Mouse (Mus musculus): ENCODE data around the gene Atp5g3. TPM values are rescaled to one million over a fixed set of nuclear protein-coding genes. Genes with fewer than 3 reads are reported as not detected.

Gene Atp5g3
- polyA plus RNA-seq (2012; fragmentation: generic; extraction: Trizol), result 1,509 TPM
- long read RNA-seq, experiment 1, transcript Atp5g3-202 (5 exons, 723 nt), result minor isoform, 33 of 198 reads
- long read RNA-seq, experiment 1, transcript Atp5g3-201 (5 exons, 714 nt), result major isoform, 101 of 198 reads
- long read RNA-seq, experiment 1, partial matches to known transcripts, result 59 of 198 reads
- long read RNA-seq, experiment 1, other reads (novel, unspliced or antisense), result 5 of 198 reads
- long read RNA-seq, experiment 2, transcript Atp5g3-201 (5 exons, 714 nt), result major isoform, 15 of 26 reads
- long read RNA-seq, experiment 2, transcript Atp5g3-202 (5 exons, 723 nt), result minor isoform, 7 of 26 reads
- long read RNA-seq, experiment 2, partial matches to known transcripts, result 2 of 26 reads
- long read RNA-seq, experiment 2, other reads (novel, unspliced or antisense), result 2 of 26 reads

- TF ChIP-seq USF1 (IDR thresholded peaks at IDR 0.05; ENCODE audit: low read depth), result no peak
- peak; percentile 48 for TF ChIP-seq MAX (IDR thresholded peaks at IDR 0.05)
- Histone ChIP-seq H3K36me3 (ENCODE audit: control insufficient read depth, insufficient read depth) (peaks cover 39% of the 10 kb centered on the region), H3K27me3 (ENCODE audit: control insufficient read depth, insufficient read depth, insufficient read length) (no peaks in the 10 kb centered on the region), H3K4me3 (ENCODE audit: insufficient read depth, poor library complexity, severe bottlenecking) (peak within 1 kb of the TSS; percentile 99), H3ac (ENCODE audit: control insufficient read depth, insufficient read length, low read depth) (peak within 1 kb of the TSS; percentile 97), H3K79me3 (ENCODE audit: low read depth) (peaks cover 24% of the 10 kb centered on the region), H3K79me2 (ENCODE audit: control insufficient read depth, insufficient read depth) (peaks cover 48% of the 10 kb centered on the region)
Measured at GRCm38 (mm10) chr2:73911175-73911700, at the start of gene Atp5g3. Gene Atp5g3 (minus strand): TSS chr2:73911326.

GRCm38 (mm10) chr2:73958342-73958741 lies 47.2 kb upstream of the Atp5g3 start:
- H3K79me2 ChIP-seq (ENCODE audit: control insufficient read depth, insufficient read depth), result no peaks in the 10 kb centered on the region
- TF ChIP-seq MYOD1 (IDR thresholded peaks at IDR 0.05; ENCODE audit: control insufficient read depth, insufficient read length, low read depth) (no peak), FOSL1 (IDR thresholded peaks at IDR 0.05; ENCODE audit: insufficient read depth, low read length, poor library complexity, severe bottlenecking) (no peak), MAX (IDR thresholded peaks at IDR 0.05) (no peak), CTCF (IDR thresholded peaks at IDR 0.05; ENCODE audit: control insufficient read depth, insufficient read depth, insufficient read length) (no peak), USF1 (IDR thresholded peaks at IDR 0.05; ENCODE audit: low read depth) (no peak), MYOG (IDR thresholded peaks at IDR 0.05; ENCODE audit: control insufficient read depth, extremely low read depth, insufficient read length) (no peak), CEBPB (IDR thresholded peaks at IDR 0.05; ENCODE audit: low read depth) (no peak)
- H3K4me3 ChIP-seq (ENCODE audit: insufficient read depth, poor library complexity, severe bottlenecking), result no peak overlapping the region
- H3ac ChIP-seq (ENCODE audit: control insufficient read depth, insufficient read length, low read depth), result no peak overlapping the region
- H3K79me3 ChIP-seq (ENCODE audit: low read depth), result no peaks in the 10 kb centered on the region
- no peaks in the 10 kb centered on the region for H3K36me3 ChIP-seq (ENCODE audit: control insufficient read depth, insufficient read depth)
- peaks cover 8% of the 10 kb centered on the region for H3K27me3 ChIP-seq (ENCODE audit: control insufficient read depth, insufficient read depth, insufficient read length)

- H3K4me3 ChIP-seq (ENCODE audit: insufficient read depth, poor library complexity, severe bottlenecking), result no peak overlapping the region
- peaks cover 5% of the 10 kb centered on the region for H3K27me3 ChIP-seq (ENCODE audit: control insufficient read depth, insufficient read depth, insufficient read length)
- no peaks in the 10 kb centered on the region for H3K79me2 ChIP-seq (ENCODE audit: control insufficient read depth, insufficient read depth)
- H3K36me3 ChIP-seq (ENCODE audit: control insufficient read depth, insufficient read depth), result no peaks in the 10 kb centered on the region
- H3K79me3 ChIP-seq (ENCODE audit: low read depth), result no peaks in the 10 kb centered on the region
- no peak for TF ChIP-seq MYOG (IDR thresholded peaks at IDR 0.05; ENCODE audit: control insufficient read depth, extremely low read depth, insufficient read length)
- TF ChIP-seq MAX (IDR thresholded peaks at IDR 0.05), result no peak
- H3ac ChIP-seq (ENCODE audit: control insufficient read depth, insufficient read length, low read depth), result no peak overlapping the region
Measured at GRCm38 (mm10) chr2:73953612-73954011, 42.5 kb upstream of the Atp5g3 start.

GRCm38 (mm10) chr2:73952597-73953219 lies 41.6 kb upstream of the Atp5g3 start:
- H3K27me3 ChIP-seq (ENCODE audit: control insufficient read depth, insufficient read depth, insufficient read length), result no peaks in the 10 kb centered on the region
- H3K4me3 ChIP-seq (ENCODE audit: insufficient read depth, poor library complexity, severe bottlenecking), result no peak overlapping the region
- no peak overlapping the region for H3ac ChIP-seq (ENCODE audit: control insufficient read depth, insufficient read length, low read depth)
- no peaks in the 10 kb centered on the region for H3K79me2 ChIP-seq (ENCODE audit: control insufficient read depth, insufficient read depth)
- H3K36me3 ChIP-seq (ENCODE audit: control insufficient read depth, insufficient read depth), result no peaks in the 10 kb centered on the region
- no peak for TF ChIP-seq FOSL1 (IDR thresholded peaks at IDR 0.05; ENCODE audit: insufficient read depth, low read length, poor library complexity, severe bottlenecking)
- TF ChIP-seq CTCF (IDR thresholded peaks at IDR 0.05; ENCODE audit: control insufficient read depth, insufficient read depth, insufficient read length), result no peak
- TF ChIP-seq CEBPB (IDR thresholded peaks at IDR 0.05; ENCODE audit: low read depth), result no peak
- TF ChIP-seq MYOD1 (IDR thresholded peaks at IDR 0.05; ENCODE audit: control insufficient read depth, insufficient read length, low read depth), result no peak
- no peak for TF ChIP-seq MYOG (IDR thresholded peaks at IDR 0.05; ENCODE audit: control insufficient read depth, extremely low read depth, insufficient read length)
- no peaks in the 10 kb centered on the region for H3K79me3 ChIP-seq (ENCODE audit: low read depth)

GRCm38 (mm10) chr2:73947360-73947759 lies 36.2 kb upstream of the Atp5g3 start:
- Histone ChIP-seq H3K4me3 (ENCODE audit: insufficient read depth, poor library complexity, severe bottlenecking) (no peak overlapping the region), H3K36me3 (ENCODE audit: control insufficient read depth, insufficient read depth) (no peaks in the 10 kb centered on the region), H3K79me2 (ENCODE audit: control insufficient read depth, insufficient read depth) (no peaks in the 10 kb centered on the region), H3K79me3 (ENCODE audit: low read depth) (no peaks in the 10 kb centered on the region), H3K27me3 (ENCODE audit: control insufficient read depth, insufficient read depth, insufficient read length) (peaks cover 3% of the 10 kb centered on the region), H3ac (ENCODE audit: control insufficient read depth, insufficient read length, low read depth) (no peak overlapping the region)
- TF ChIP-seq MYOG (IDR thresholded peaks at IDR 0.05; ENCODE audit: control insufficient read depth, extremely low read depth, insufficient read length), result no peak
- TF ChIP-seq MYOD1 (IDR thresholded peaks at IDR 0.05; ENCODE audit: control insufficient read depth, insufficient read length, low read depth), result no peak
- TF ChIP-seq USF1 (IDR thresholded peaks at IDR 0.05; ENCODE audit: low read depth), result no peak
- TF ChIP-seq MAX (IDR thresholded peaks at IDR 0.05), result no peak
- TF ChIP-seq CEBPB (IDR thresholded peaks at IDR 0.05; ENCODE audit: low read depth), result no peak
- no peak for TF ChIP-seq CTCF (IDR thresholded peaks at IDR 0.05; ENCODE audit: control insufficient read depth, insufficient read depth, insufficient read length)
- no peak for TF ChIP-seq FOSL1 (IDR thresholded peaks at IDR 0.05; ENCODE audit: insufficient read depth, low read length, poor library complexity, severe bottlenecking)

DNA sequence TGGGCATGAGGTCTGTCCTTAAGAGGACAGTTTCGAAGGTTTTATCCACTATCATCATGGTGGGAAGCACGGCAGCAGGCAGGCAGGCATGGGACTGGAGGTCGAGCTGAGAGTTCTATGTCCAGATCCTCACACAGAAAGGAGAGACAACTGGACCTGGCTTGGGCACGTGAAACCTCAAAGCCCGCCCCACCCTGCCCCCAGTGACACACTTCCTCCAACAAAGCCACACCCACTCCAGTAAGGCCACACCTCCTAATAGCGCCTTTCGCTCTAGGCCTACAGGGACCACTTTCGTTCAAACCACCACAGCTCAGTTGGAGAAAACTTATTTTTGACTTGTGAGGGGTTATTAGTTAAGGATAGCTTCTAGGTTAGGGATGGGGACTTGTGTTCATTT lies 32.6 kb upstream of the Atp5g3 start:
- Histone ChIP-seq H3K79me3 (ENCODE audit: low read depth) (no peaks in the 10 kb centered on the region), H3K36me3 (ENCODE audit: control insufficient read depth, insufficient read depth) (no peaks in the 10 kb centered on the region), H3ac (ENCODE audit: control insufficient read depth, insufficient read length, low read depth) (no peak overlapping the region), H3K79me2 (ENCODE audit: control insufficient read depth, insufficient read depth) (no peaks in the 10 kb centered on the region), H3K27me3 (ENCODE audit: control insufficient read depth, insufficient read depth, insufficient read length) (peaks cover 3% of the 10 kb centered on the region), H3K4me3 (ENCODE audit: insufficient read depth, poor library complexity, severe bottlenecking) (no peak overlapping the region)
- TF ChIP-seq FOSL1 (IDR thresholded peaks at IDR 0.05; ENCODE audit: insufficient read depth, low read length, poor library complexity, severe bottlenecking), result no peak
- TF ChIP-seq CTCF (IDR thresholded peaks at IDR 0.05; ENCODE audit: control insufficient read depth, insufficient read depth, insufficient read length), result no peak
- no peak for TF ChIP-seq CEBPB (IDR thresholded peaks at IDR 0.05; ENCODE audit: low read depth)
- TF ChIP-seq MYOG (IDR thresholded peaks at IDR 0.05; ENCODE audit: control insufficient read depth, extremely low read depth, insufficient read length), result no peak
- TF ChIP-seq MAX (IDR thresholded peaks at IDR 0.05), result no peak
- TF ChIP-seq USF1 (IDR thresholded peaks at IDR 0.05; ENCODE audit: low read depth), result no peak
- TF ChIP-seq MYOD1 (IDR thresholded peaks at IDR 0.05; ENCODE audit: control insufficient read depth, insufficient read length, low read depth), result no peak
